Mouse (Mus musculus) stomach, postnatal 0 days (tissue): ENCODE measurements around the gene Mogs. TPM values are rescaled to one million over a fixed set of nuclear protein-coding genes. Genes with fewer than 3 reads are reported as not detected.

Experiments
- ATAC-seq: fragments of 200-750 bp; cut with Nextera tagmentation; 2 replicates; pipeline ENCODE4 v1.8.0; 2017; ENCODE audit not compliant: low FRiP score, low TSS enrichment
- DNase-seq: peaks from one replicate; pipeline ENCODE4 v3.0.0-alpha.2; 2016; ENCODE audit warnings: low spot score
- H3K27ac ChIP-seq: fragments of 300-500 bp; sonication (generic); replicated peaks from 2 replicates; pipeline ENCODE4 v1.5.1; 2014; ENCODE audit warnings: mild to moderate bottlenecking, control low read depth
- H3K27me3 ChIP-seq: fragments of 300-500 bp; sonication (generic); 2 replicates; pipeline ENCODE4 v1.6.1; 2014; ENCODE audit warnings: low read length; ENCODE audit not compliant: control insufficient read depth, insufficient read depth
- H3K36me3 ChIP-seq: fragments of 300-500 bp; sonication (generic); 2 replicates; pipeline ENCODE4 v1.6.1; 2014; ENCODE audit warnings: low read length, mixed read lengths; ENCODE audit not compliant: control insufficient read depth, insufficient read depth
- H3K4me1 ChIP-seq: fragments of 300-500 bp; sonication (generic); replicated peaks from 2 replicates; pipeline ENCODE4 v1.6.1; 2014; ENCODE audit warnings: antibody characterized with exemption; ENCODE audit not compliant: control insufficient read depth, insufficient read depth
- H3K4me2 ChIP-seq: fragments of 300-500 bp; sonication (generic); replicated peaks from 2 replicates; pipeline ENCODE4 v1.6.1; 2014; ENCODE audit warnings: low read depth, mild to moderate bottlenecking, control low read depth, moderate library complexity
- H3K4me3 ChIP-seq: fragments of 300-500 bp; sonication (generic); 2 replicates; pipeline ENCODE4 v1.5.1; 2014; ENCODE audit warnings: low read depth, low read length, control low read depth
- H3K9ac ChIP-seq: fragments of 300-500 bp; sonication (generic); 2 replicates; pipeline ENCODE4 v1.6.1; 2014; ENCODE audit warnings: mild to moderate bottlenecking, low read length, control low read depth, mixed read lengths
- H3K9me3 ChIP-seq: fragments of 300-500 bp; sonication (generic); 2 replicates; pipeline ENCODE4 v1.6.1; 2016; ENCODE audit warnings: low read length; ENCODE audit not compliant: control insufficient read depth
- CTCF ChIP-seq: IDR thresholded peaks from 2 replicates; pipeline ENCODE4 v1.5.1; 2016; ENCODE audit warnings: antibody characterized with exemption, low read depth, mild to moderate bottlenecking, moderate library complexity
- EP300 ChIP-seq: optimal IDR thresholded peaks from 2 replicates; pipeline ENCODE3; 2016; ENCODE audit warnings: antibody characterized with exemption
- WGBS: fragments of 180-500 bp; shearing (Covaris S2); extraction: QIAGEN DNeasy Blood & Tissue Kit; methylation state at CpG from one replicate; pipeline ENCODE4 v1.1.7; 2014; 5-methylcytosine and 5-hydroxymethylcytosine counted together
- polyA plus RNA-seq: library from polyadenylated mRNA; unstranded; fragments of >200 nt; fragmentation: Nextera tagmentation; extraction: Ambion mirVana; gene quantifications from 2 replicates; pipeline ENCODE4 v1.2.1, GENCODE M21; 2015

Mogs gene
- polyA plus RNA-seq, 1 experiment from 2014 or later: 23.2 TPM

DNA sequence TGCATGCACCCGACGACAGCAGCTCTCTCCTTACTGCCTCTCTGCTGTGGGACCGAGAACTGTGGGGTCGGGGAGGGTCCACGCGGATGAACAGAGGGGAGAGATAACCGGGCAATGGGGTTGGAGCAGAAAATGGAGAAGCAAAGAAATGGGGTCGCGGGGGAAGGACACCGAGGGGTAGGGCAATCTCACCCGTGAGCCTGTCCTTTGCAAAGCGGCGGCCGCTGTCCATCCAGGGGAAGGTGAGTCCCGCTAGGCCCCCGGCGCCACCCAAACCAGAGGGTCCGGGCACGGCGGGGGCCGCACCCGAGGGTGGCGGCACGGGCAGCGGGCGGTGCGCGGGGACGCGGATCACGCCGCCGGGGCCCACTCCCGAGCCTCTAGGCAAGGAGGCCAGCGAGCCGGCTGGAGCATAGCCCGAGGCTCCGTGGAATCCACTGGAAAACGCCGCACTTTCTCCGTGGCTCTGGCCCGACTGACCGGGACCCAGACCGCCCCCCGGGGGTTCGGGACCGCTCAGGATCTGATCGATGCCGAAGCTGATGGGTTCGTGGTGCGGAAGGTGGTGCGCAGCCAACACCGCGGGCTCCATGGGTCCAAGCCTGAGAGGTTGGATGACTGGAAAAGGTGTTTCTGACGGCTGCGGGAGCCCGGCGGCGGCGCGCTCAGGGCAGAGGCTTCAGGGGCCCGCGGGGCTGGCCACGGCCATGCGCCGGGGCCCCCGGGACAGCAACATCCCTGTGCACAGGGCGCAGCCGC is 45.6 kb upstream of the Mogs start:
- DNase-seq: no peak
- Histone ChIP-seq H3K4me2 (peak overlapping the region; percentile 49; the same call in 1 of the 2 replicates), H3K4me1 (no peaks in the 10 kb centered on the region), H3K9me3 (no peaks in the 10 kb centered on the region), H3K27ac (no peak overlapping the region), H3K4me3 (peak overlapping the region; percentile 18), H3K9ac (no peak overlapping the region), H3K36me3 (no peaks in the 10 kb centered on the region), H3K27me3 (peaks cover 46% of the 10 kb centered on the region)
- 3% methylated on average over 59 of the region's 69 CpGs for WGBS
- 0 out of 2 replicates have a peak, but pooled peaks have one; percentile 22 for ATAC-seq
- TF ChIP-seq CTCF: no peak
- no peak for TF ChIP-seq EP300

DNA sequence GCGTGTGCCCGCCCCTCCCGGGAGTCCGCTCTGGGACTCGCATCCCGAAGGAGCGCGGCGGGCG is 45.2 kb upstream of the Mogs start, which contains the start of gene Tlx2:
Gene Tlx2, minus strand, starts transcription at position 47 of the 64 bp plus-strand sequence.
- Histone ChIP-seq H3K36me3 (no peaks in the 10 kb centered on the region), H3K27me3 (peaks cover 46% of the 10 kb centered on the region), H3K27ac (no peak within 1 kb of the TSS), H3K4me1 (no peaks in the 10 kb centered on the region), H3K4me3 (peak within 1 kb of the TSS; percentile 28), H3K9ac (no peak within 1 kb of the TSS), H3K9me3 (no peaks in the 10 kb centered on the region), H3K4me2 (peak within 1 kb of the TSS; percentile 49)
- ATAC-seq (no peak), DNase-seq (no peak)
- under 1% methylated on average over 10 of the region's 10 CpGs for WGBS
- TF ChIP-seq CTCF: no peak
- TF ChIP-seq EP300: no peak

DNA sequence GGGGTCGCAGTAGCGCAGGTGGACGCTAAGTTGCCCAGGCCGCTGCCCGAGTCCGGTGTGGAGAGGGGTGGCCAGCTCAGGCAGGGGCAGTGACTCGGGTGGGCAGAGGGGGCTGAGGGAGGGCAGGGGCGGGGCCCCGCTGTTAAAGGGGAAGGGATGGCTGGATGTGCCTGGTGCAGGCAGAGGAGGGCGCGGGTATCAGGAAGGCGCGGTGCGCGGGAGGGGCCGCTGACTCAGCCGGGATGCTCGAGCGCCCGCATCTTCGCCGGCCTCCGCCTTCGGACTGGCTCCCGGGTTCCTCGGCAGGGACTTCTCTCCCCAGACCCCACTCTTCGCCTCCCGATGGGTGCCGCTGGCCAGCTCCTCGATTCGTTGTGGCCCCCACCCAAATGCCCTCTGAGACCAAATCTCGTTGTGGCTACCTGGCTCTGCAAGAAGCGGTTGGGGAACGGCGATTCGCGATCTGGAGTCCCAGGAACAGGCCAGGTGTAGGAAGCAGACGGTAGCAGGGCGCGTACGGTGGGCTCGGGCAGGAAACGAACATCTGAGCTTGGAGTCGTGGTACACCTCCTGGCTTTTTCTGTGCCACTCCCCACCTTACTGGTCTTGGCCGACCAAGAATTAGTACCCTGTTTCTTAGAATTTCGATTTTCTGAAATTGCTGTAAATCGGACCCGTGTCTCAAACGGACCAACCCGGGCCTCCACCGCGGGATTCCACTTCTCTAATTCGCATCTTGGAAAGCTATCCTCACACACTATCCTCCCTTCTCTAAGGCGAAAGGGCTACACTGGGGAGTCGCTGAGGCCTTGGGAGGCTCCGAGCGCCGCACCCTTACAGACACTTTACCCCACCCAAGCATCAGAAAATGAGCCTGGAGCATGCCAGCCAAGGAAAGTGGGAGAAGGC is 44.7 kb upstream of the Mogs start:
- peaks cover 46% of the 10 kb centered on the region for H3K27me3 ChIP-seq
- 2% methylated on average over 56 of the region's 58 CpGs for WGBS
- ATAC-seq (0 out of 2 replicates have a peak, but pooled peaks have one; percentile 11), DNase-seq (peak; percentile 54)
- no peak overlapping the region for H3K4me2 ChIP-seq
- no peak for TF ChIP-seq CTCF
- no peak for TF ChIP-seq EP300
- H3K27ac ChIP-seq: no peak overlapping the region
- H3K4me1 ChIP-seq: no peaks in the 10 kb centered on the region
- peak overlapping the region; percentile 18 for H3K4me3 ChIP-seq
- H3K9ac ChIP-seq: no peak overlapping the region
- H3K36me3 ChIP-seq: no peaks in the 10 kb centered on the region
- no peaks in the 10 kb centered on the region for H3K9me3 ChIP-seq

DNA sequence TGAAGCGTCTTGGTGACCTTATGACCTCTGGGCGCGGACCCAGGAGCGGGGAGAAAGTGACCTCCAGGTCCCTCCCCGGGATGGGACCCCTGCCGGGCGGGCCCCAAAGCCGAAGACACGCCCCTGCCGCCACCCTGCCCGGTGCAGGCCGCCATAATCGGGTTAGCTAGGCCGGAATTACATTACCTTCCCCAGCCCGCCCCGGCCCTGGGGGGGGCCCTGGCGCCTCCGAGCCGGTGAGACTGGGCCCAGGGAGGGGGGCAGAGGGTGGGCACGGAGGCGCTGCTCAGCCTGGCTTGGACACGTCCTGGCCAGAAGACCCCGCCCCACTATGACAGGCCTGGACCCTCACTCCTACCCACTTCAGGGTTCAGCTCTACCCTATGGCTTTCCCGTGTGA is 44.1 kb upstream of the Mogs start:
- H3K4me3 ChIP-seq: peak overlapping the region; percentile 4; the same call in 1 of the 2 replicates
- H3K4me1 ChIP-seq: no peaks in the 10 kb centered on the region
- TF ChIP-seq EP300: no peak
- TF ChIP-seq CTCF: no peak
- 3% methylated on average over 18 of the region's 24 CpGs for WGBS
- peaks cover 46% of the 10 kb centered on the region for H3K27me3 ChIP-seq
- no peak overlapping the region; the same call in 1 of the 2 replicates for H3K4me2 ChIP-seq
- H3K27ac ChIP-seq: no peak overlapping the region
- no peaks in the 10 kb centered on the region for H3K36me3 ChIP-seq
- no peaks in the 10 kb centered on the region for H3K9me3 ChIP-seq
- ATAC-seq (peak; percentile 17; the same call in 1 of the 2 replicates), DNase-seq (peak; percentile 33)
- H3K9ac ChIP-seq: no peak overlapping the region

DNA sequence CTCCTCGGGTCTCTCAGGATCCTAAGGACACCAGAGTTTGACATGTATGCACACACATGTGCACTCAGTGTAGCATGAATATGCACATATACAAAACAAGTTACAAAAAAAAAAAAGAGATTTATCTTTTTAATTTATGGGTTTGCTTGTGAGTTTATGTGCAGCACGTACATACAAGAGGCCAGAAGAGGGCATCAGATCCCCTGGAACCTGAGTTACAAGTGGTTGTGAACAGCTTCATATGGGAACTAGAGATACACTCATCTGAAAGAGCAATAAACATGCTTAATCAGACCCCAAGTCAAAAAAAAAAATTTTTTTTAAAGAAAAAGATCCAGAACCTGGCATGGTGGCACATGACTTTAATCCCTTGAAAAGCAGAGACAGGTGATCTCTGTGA is 40.3 kb upstream of the Mogs start:
- DNase-seq (no peak), ATAC-seq (no peak)
- Histone ChIP-seq H3K4me3 (no peak overlapping the region), H3K36me3 (no peaks in the 10 kb centered on the region), H3K27ac (no peak overlapping the region), H3K9ac (no peak overlapping the region), H3K27me3 (peaks cover 32% of the 10 kb centered on the region), H3K4me2 (no peak overlapping the region), H3K4me1 (no peaks in the 10 kb centered on the region), H3K9me3 (no peaks in the 10 kb centered on the region)
- no peak for TF ChIP-seq EP300
- peak; percentile 58 for TF ChIP-seq CTCF
- 14% methylated on average over 2 of the region's 2 CpGs for WGBS
